Mouse (Mus musculus) lung, embryonic 14.5 days (tissue): ENCODE results near the gene Ppp1r13b. TPM values are rescaled to one million over a fixed set of nuclear protein-coding genes. Genes with fewer than 3 reads are reported as not detected.
A peak's percentile ranks its signal among the peaks of the same experiment; 100 is the strongest.

Source experiments
- ATAC-seq: fragments of 200-750 bp; cut with Nextera tagmentation; 2 replicates; pipeline ENCODE4 v1.8.0; 2017; ENCODE audit warnings: mild to moderate bottlenecking, moderate TSS enrichment, moderate library complexity; ENCODE audit not compliant: insufficient read depth
- DNase-seq: peaks from one replicate; pipeline ENCODE4 v3.0.0-alpha.2; 2015
- H3K27ac ChIP-seq: fragments of 300-500 bp; sonication (generic); 2 replicates; pipeline ENCODE4 v1.5.1; 2014; ENCODE audit warnings: low read depth, mild to moderate bottlenecking, moderate library complexity
- H3K27me3 ChIP-seq: fragments of 300-500 bp; sonication (generic); 2 replicates; pipeline ENCODE4 v1.6.1; 2014; ENCODE audit warnings: low read length, control low read depth; ENCODE audit not compliant: insufficient read depth
- H3K36me3 ChIP-seq: fragments of 300-500 bp; sonication (generic); 2 replicates; pipeline ENCODE4 v1.6.1; 2014; ENCODE audit warnings: control low read depth; ENCODE audit not compliant: insufficient read depth
- H3K4me1 ChIP-seq: fragments of 300-500 bp; sonication (generic); 2 replicates; pipeline ENCODE4 v1.6.1; 2014; ENCODE audit warnings: antibody characterized with exemption, control low read depth; ENCODE audit not compliant: insufficient read depth
- H3K4me2 ChIP-seq: fragments of 300-500 bp; sonication (generic); 2 replicates; pipeline ENCODE4 v1.6.1; 2014; ENCODE audit warnings: mild to moderate bottlenecking
- H3K4me3 ChIP-seq: fragments of 300-500 bp; sonication (generic); 2 replicates; pipeline ENCODE4 v1.5.1; 2014; ENCODE audit warnings: low read depth, low read length
- H3K9ac ChIP-seq: fragments of 300-500 bp; sonication (generic); 2 replicates; pipeline ENCODE4 v1.6.1; 2014
- H3K9me3 ChIP-seq: fragments of 300-500 bp; sonication (generic); 2 replicates; pipeline ENCODE4 v1.6.1; 2016; ENCODE audit warnings: low read depth, low read length, control low read depth
- CTCF ChIP-seq: IDR thresholded peaks from 2 replicates; pipeline ENCODE4 v1.5.1; 2016; ENCODE audit warnings: antibody characterized with exemption, low read depth
- WGBS: fragments of 180-500 bp; shearing (Covaris S2); extraction: QIAGEN DNeasy Blood & Tissue Kit; methylation state at CpG from one replicate; pipeline ENCODE4 v1.1.7; 2014; 5-methylcytosine and 5-hydroxymethylcytosine counted together
- polyA plus RNA-seq: library from polyadenylated mRNA; unstranded; fragments of >200 nt; fragmentation: Nextera tagmentation; extraction: Ambion mirVana; gene quantifications from 2 replicates; pipeline ENCODE4 v1.2.1, GENCODE M21; 2014

The Ppp1r13b gene
- polyA plus RNA-seq, 1 experiment from 2014 or later, result 29.0 TPM

DNA sequence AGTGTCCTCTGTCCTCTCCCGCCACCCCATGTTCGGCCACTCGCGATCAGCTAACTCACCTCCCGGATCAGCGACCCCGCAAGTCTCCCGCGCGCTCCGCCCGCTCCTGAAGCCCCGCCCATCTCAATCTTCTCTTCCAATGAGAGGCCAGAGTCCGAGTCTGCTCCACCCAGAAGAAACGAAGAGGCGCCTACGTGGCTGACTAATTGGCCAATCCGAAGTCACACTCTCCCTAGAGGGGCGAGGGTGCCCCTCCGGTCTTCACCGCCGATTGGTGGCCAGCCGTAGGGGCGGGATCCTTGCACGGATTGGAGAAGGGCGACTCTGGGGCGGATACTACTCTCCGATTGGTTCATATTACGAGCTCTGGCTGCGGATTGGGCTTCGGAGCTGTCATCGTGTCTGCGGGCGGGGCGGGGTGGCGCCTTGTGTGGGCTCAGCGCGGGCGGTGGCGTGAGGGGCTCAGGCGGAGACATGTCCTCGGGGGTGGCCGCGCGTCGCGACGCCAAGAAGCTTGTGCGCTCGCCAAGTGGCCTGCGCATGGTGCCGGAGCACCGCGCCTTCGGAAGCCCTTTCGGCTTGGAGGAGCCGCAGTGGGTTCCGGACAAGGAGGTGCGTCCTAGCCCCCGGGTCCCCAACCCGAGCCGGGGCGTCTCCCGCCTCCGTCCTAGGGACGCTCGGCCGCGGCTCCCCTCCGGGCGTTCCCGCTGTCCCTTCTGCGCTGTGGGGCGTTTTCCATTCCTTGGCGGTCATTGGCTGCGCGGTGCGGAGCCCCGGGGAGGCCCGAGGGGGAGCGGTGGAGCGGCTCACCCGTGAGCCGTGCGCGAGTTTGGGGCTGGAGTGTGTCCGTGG is 93.9 kb downstream of the Ppp1r13b start, which contains the start of the genes Xrcc3 and Zfyve21:
Gene Xrcc3 (minus strand): TSS at position 108 of the 852 bp plus-strand sequence.
Gene Zfyve21 (plus strand): TSS at position 405 of the 852 bp plus-strand sequence.
- peaks cover 28% of the 10 kb centered on the region for H3K4me1 ChIP-seq
- H3K4me2 ChIP-seq, result peak within 1 kb of the TSS; percentile 73
- H3K4me3 ChIP-seq, result peak within 1 kb of the TSS; percentile 76
- DNase-seq, result peak; percentile 99
- ATAC-seq, result peak; percentile 98
- H3K9ac ChIP-seq, result peak within 1 kb of the TSS; percentile 77
- peaks cover 9% of the 10 kb centered on the region for H3K36me3 ChIP-seq
- H3K27ac ChIP-seq, result peak within 1 kb of the TSS; percentile 95
- under 1% methylated on average over 86 of the region's 87 CpGs for WGBS
- no peak for TF ChIP-seq CTCF
- H3K27me3 ChIP-seq, result no peaks in the 10 kb centered on the region
- no peaks in the 10 kb centered on the region for H3K9me3 ChIP-seq

DNA sequence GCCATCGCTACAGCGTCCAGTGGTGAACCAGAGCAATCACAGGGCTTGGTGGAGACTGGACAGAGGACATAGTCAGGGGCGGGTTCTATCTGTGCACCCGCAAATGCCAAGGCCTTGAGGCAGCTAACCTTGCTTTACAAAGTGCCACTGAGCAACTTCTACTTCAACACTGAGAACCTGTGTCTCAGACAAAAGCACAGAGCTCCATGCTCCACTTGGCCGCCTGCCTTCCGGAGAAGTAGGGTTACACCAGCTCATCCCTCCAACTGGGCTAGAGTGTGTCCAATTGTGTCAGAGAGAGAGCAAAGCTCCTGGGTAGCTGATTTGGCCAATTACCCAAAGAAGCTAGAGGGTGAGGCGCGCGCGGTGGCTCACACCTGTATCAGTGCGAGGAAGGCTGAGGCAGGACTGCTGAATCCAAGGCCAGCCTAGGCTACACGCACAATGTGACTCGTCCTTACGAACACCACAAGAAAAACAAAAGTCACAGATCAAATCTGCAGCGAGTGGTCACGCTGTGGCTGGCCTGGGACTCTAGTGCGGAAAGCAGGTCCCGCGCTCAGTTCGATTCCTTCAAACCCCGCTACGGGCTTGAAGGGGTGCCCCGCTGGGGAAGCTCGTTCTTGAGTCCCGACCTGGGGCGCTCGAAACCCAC is 94.7 kb downstream of the Ppp1r13b start:
- DNase-seq (peak; percentile 12), ATAC-seq (0 out of 2 replicates have a peak, but pooled peaks have one; percentile 0)
- Histone ChIP-seq H3K4me2 (peak overlapping the region; percentile 62), H3K9ac (peak overlapping the region; percentile 66), H3K27me3 (no peaks in the 10 kb centered on the region), H3K36me3 (peaks cover 17% of the 10 kb centered on the region), H3K27ac (no peak overlapping the region), H3K4me1 (peaks cover 28% of the 10 kb centered on the region), H3K9me3 (no peaks in the 10 kb centered on the region), H3K4me3 (peak overlapping the region; percentile 76)
- 3% methylated on average over 27 of the region's 27 CpGs for WGBS
- no peak for TF ChIP-seq CTCF

DNA sequence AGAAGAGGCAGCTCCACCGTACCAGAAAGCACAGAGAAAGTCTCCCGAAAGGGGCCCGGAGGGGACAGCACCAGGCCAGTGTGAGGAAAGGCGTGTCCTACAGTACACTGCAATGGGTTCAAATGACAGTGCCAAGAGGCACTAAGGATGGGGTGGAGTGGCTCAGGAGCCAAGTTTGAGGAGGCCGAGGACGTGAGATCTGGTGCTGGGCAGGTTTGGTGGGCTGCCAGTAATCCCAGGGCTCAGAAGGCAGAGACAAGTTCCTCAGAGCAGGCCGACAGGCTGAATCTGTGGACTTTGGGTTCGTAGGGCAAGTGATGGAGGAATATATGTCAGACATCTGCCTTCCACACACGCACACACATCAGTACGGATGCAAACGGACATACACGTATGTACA is 95.3 kb downstream of the Ppp1r13b start:
- no peak for ATAC-seq
- WGBS, result 53% methylated on average over 12 of the region's 12 CpGs
- peaks cover 28% of the 10 kb centered on the region for H3K4me1 ChIP-seq

DNA sequence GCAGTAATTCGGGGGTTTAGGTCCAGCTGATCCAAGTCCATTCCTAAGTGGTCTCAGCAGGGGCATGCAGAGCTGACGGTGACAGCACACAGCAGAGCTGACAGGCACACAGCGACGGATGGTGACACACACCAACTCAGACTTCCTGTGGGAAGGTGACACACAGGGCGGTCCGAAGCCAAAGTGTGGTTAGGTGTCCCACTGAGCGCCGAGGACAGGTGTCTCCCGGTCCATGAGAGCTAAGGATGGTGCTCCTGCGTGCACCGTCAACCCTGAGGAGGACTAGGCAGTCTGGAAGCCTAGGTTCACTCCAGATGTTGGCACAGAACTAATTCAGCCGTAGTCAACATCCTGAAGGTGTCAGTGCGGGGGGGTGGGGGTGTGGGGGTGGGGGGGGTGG is 95.8 kb downstream of the Ppp1r13b start:
- peaks cover 27% of the 10 kb centered on the region for H3K36me3 ChIP-seq
- no peak for ATAC-seq
- TF ChIP-seq CTCF, result no peak
- no peaks in the 10 kb centered on the region for H3K27me3 ChIP-seq
- WGBS, result 81% methylated on average over 13 of the region's 13 CpGs
- no peaks in the 10 kb centered on the region for H3K9me3 ChIP-seq
- peaks cover 27% of the 10 kb centered on the region for H3K4me1 ChIP-seq
- DNase-seq, result no peak
- H3K4me3 ChIP-seq, result no peak overlapping the region
- no peak overlapping the region for H3K27ac ChIP-seq
- H3K9ac ChIP-seq, result no peak overlapping the region
- H3K4me2 ChIP-seq, result no peak overlapping the region

More for the DNA sequence above, 95.3 kb downstream of the Ppp1r13b start:
- Histone ChIP-seq H3K27me3 (no peaks in the 10 kb centered on the region), H3K4me3 (peak overlapping the region; percentile 76), H3K36me3 (peaks cover 23% of the 10 kb centered on the region), H3K27ac (no peak overlapping the region), H3K9ac (peak overlapping the region; percentile 66), H3K4me2 (peak overlapping the region; percentile 62), H3K9me3 (no peaks in the 10 kb centered on the region)
- no peak for TF ChIP-seq CTCF
- no peak for DNase-seq

DNA sequence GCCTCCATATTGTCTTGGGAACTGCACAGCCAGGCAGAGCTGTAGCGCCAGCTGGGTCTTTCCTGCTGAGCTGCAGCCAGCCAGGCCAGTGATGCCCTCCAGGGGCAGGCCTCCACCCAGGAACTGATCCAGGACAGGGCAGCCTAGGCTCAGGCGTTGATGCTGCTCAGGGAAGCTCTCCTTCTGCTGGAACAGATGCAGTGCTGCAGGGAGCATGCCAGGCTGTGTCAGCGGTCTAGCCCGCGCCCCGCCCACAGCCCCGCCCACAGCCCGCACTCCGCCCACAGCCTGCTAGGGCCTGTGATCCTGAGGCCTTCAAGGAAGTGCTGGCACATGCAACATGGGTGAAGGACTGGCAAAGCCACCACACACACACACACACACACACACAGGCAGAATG is 98.1 kb downstream of the Ppp1r13b start:
- Histone ChIP-seq H3K4me1 (peaks cover 11% of the 10 kb centered on the region; the same call in 1 of the 2 replicates), H3K4me3 (no peak overlapping the region), H3K27ac (0 out of 2 replicates have a peak overlapping the region, but pooled peaks have one; percentile 36), H3K9me3 (no peaks in the 10 kb centered on the region), H3K27me3 (no peaks in the 10 kb centered on the region), H3K36me3 (peaks cover 50% of the 10 kb centered on the region), H3K4me2 (no peak overlapping the region), H3K9ac (peak overlapping the region; percentile 36)
- DNase-seq, result peak; percentile 83
- TF ChIP-seq CTCF, result peak; percentile 41; the same call in 1 of the 2 replicates
- peak; percentile 23; the same call in 1 of the 2 replicates for ATAC-seq
- WGBS, result 8% methylated on average over 9 of the region's 9 CpGs

DNA sequence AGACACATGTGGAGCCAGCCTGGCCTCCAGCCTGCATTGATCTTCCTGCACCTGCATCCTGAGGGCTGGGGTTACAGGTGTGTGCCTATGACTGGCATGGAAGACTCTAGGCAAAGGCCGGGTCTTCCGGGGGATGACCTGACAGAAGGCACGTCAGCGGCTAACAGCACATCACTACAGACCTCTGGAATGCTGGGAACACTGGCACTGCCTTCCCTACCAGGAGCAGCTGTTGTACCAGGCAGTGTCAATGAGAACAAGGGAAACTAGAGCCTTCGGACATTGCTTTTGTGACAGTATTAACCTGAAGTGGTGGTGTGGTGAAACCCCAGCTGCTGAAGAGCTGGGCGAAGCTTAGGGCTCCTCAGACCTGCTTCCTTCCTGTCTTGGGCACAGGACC is 99.1 kb downstream of the Ppp1r13b start:
- no peaks in the 10 kb centered on the region for H3K27me3 ChIP-seq
- peaks cover 59% of the 10 kb centered on the region for H3K36me3 ChIP-seq
- no peak overlapping the region for H3K4me2 ChIP-seq
- peaks cover 11% of the 10 kb centered on the region; the same call in 1 of the 2 replicates for H3K4me1 ChIP-seq
- no peak overlapping the region for H3K4me3 ChIP-seq
- DNase-seq (no peak), ATAC-seq (no peak)
- no peak for TF ChIP-seq CTCF
- H3K9me3 ChIP-seq, result no peaks in the 10 kb centered on the region
- no peak overlapping the region for H3K9ac ChIP-seq
- H3K27ac ChIP-seq, result no peak overlapping the region
- 89% methylated on average over 6 of the region's 6 CpGs for WGBS

DNA sequence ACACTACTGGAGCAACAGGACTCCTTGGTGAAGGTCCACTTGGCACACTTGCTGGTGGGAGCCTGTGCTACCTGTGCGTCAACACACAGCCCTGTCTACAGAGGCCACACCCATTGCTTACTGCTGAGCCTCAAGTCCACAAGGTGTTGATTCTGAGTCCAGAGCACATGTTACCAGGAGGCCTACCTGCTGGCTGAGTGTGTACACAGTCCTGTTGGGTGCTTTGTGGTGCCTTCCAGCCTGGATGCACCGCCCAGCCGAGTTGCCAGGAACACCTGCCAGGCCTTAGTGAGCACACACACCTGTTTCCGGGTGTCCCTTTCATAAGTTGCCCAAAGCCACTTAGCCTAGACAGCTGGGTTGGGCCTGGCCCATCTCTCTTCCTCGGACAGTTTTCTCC is 104.4 kb downstream of the Ppp1r13b start:
- no peak; the same call in 1 of the 2 replicates for ATAC-seq
- TF ChIP-seq CTCF, result no peak
- H3K36me3 ChIP-seq, result peaks cover 97% of the 10 kb centered on the region

More for the DNA sequence above, 104.4 kb downstream of the Ppp1r13b start:
- H3K27me3 ChIP-seq, result no peaks in the 10 kb centered on the region
- H3K4me3 ChIP-seq, result no peak overlapping the region
- H3K27ac ChIP-seq, result no peak overlapping the region
- no peak overlapping the region for H3K4me2 ChIP-seq
- WGBS, result 74% methylated on average over 5 of the region's 5 CpGs
- H3K4me1 ChIP-seq, result no peaks in the 10 kb centered on the region
- no peak for DNase-seq
- no peaks in the 10 kb centered on the region for H3K9me3 ChIP-seq
- H3K9ac ChIP-seq, result no peak overlapping the region
